Mouse (Mus musculus) hindbrain, embryonic 10.5 days (tissue): ENCODE data around the gene Gm10260. TPM values are rescaled to one million over a fixed set of nuclear protein-coding genes. Genes with fewer than 3 reads are reported as not detected.

Source experiments
- DNase-seq: peaks from one replicate; pipeline ENCODE4 v3.0.0-alpha.2; 2017; ENCODE audit warnings: low spot score
- H3K27ac ChIP-seq: fragments of 300-500 bp; sonication (generic); 2 replicates; pipeline ENCODE4 v1.5.1; 2016; ENCODE audit warnings: mild to moderate bottlenecking, moderate library complexity
- H3K27me3 ChIP-seq: fragments of 300-500 bp; sonication (generic); 2 replicates; pipeline ENCODE4 v1.6.1; 2016; ENCODE audit warnings: mild to moderate bottlenecking; ENCODE audit not compliant: poor library complexity, insufficient read depth, severe bottlenecking
- H3K36me3 ChIP-seq: fragments of 300-500 bp; sonication (generic); 2 replicates; pipeline ENCODE4 v1.6.1; 2016; ENCODE audit warnings: mild to moderate bottlenecking, moderate library complexity
- H3K4me1 ChIP-seq: fragments of 300-500 bp; sonication (generic); replicated peaks from 2 replicates; pipeline ENCODE4 v1.6.1; 2016; ENCODE audit warnings: mild to moderate bottlenecking
- H3K4me3 ChIP-seq: fragments of 300-500 bp; sonication (generic); 2 replicates; pipeline ENCODE4 v1.5.1; 2016; ENCODE audit warnings: mild to moderate bottlenecking, moderate library complexity
- H3K9me3 ChIP-seq: fragments of 300-500 bp; sonication (generic); 2 replicates; pipeline ENCODE4 v1.6.1; 2016; ENCODE audit warnings: mild to moderate bottlenecking, moderate library complexity
- WGBS: fragments of 180-500 bp; shearing (Covaris S2); methylation state at CpG from one replicate; pipeline ENCODE4 v1.1.7; 2016; 5-methylcytosine and 5-hydroxymethylcytosine counted together
- polyA plus RNA-seq: library from polyadenylated mRNA; unstranded; fragments of >200 nt; fragmentation: Nextera tagmentation; extraction: Ambion mirVana; gene quantifications from 2 replicates; pipeline ENCODE4 v1.2.1, GENCODE M21; 2016

The Gm10260 gene
- polyA plus RNA-seq, 1 experiment from 2014 or later = 3.7 TPM

DNA sequence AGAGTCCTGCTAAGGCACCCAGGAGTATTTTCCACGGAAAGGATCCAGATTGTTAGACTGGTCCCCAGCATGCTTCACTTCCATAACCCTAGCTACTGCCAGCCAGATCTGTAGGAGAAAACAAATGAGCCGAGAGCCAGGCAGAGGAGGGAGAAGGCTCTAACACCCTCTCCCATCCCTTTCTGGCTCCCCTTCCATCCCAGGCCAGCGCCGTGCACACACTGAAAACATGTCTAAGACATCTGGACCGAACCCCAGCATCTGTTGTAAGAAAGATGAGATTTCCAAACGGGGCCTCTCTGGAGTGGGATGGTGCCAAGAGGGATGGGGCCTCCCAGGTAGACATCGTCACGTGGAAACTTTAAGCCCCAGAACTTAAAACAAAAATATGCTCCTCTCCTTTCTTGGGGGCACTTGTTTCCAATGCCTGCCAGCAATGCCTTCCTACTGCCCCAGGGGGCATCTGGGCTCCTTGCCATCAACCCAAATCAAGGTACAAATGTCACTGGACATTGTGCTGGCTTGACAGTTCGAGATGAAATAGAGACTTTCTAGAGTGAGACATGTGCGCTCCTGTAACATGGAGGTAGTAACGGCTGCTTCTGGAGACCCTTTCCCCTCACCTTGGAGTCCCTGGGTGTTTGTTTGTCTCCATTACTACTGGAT lies 35.1 kb downstream of the Gm10260 start:
- Histone ChIP-seq H3K4me1 (peaks cover 11% of the 10 kb centered on the region), H3K4me3 (no peak overlapping the region), H3K9me3 (no peaks in the 10 kb centered on the region), H3K27me3 (no peaks in the 10 kb centered on the region), H3K36me3 (no peaks in the 10 kb centered on the region), H3K27ac (no peak overlapping the region; the same call in 1 of the 2 replicates)
- DNase-seq = no peak
- WGBS = 82% methylated on average over 11 of the region's 11 CpGs

DNA sequence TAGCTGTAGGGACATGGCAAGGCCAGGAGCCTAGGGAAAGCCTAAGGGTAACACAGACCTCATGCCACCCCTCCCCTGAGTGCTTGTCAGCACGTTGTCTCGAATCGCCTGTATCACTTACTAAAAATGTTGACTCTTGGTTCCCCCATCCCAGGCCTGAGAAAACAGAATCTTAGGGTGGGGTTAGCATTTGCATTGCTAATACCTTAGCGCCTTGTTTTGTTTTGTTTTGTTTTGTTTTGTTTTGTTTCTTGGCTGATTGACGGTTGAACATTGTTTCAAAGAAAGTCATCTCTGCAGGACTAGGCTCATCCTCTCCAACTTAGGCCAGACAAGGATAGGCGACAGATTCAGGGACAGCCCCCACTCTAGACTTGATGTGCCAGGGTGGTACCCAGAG lies 35.9 kb downstream of the Gm10260 start:
- H3K4me3 ChIP-seq = no peak overlapping the region
- no peaks in the 10 kb centered on the region for H3K9me3 ChIP-seq
- 36% methylated on average over 6 of the region's 6 CpGs for WGBS
- H3K27ac ChIP-seq = 0 out of 2 replicates have a peak overlapping the region, but pooled peaks have one; percentile 23
- no peak for DNase-seq
- H3K27me3 ChIP-seq = no peaks in the 10 kb centered on the region
- H3K4me1 ChIP-seq = peaks cover 11% of the 10 kb centered on the region
- H3K36me3 ChIP-seq = no peaks in the 10 kb centered on the region

DNA sequence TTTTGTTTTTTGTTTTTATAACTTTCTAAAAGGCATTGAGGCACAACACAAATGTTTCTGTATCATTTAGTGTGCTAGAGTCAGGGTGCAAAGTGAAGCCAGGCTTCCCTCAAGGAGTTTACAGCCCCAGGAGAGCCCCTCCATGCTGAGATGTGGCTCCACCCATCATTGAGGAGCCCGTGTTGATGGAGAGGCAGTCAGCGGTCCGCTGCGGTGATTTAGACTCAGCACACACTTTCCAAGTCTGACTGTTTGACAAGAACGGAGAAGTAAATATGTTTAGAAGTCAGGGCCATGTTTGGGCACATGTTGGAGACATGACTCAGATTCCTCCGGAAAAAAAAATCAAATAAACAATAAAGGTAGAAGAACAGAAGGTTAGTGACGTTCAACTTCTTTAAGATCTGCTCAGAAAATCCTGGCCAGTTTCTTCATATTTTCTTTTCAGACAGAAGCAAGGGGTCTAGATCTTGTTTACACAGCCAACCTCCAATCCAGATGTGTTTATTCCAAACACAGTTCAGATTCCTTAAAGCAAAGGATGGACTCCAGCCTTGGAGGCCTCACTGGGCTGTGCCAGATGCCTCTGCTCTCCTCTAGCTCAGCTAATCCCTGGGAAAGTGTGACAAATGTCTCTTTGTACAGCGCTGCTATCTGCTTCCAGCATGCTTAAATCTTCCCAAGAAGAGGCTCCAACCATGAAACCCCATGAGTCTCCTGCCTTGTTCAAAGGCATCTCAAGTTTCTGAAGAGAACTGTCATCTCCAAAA lies 47.7 kb downstream of the Gm10260 start:
- WGBS = 69% methylated on average over 8 of the region's 8 CpGs
- Histone ChIP-seq H3K4me1 (no peaks in the 10 kb centered on the region), H3K27me3 (no peaks in the 10 kb centered on the region), H3K9me3 (no peaks in the 10 kb centered on the region), H3K36me3 (no peaks in the 10 kb centered on the region), H3K4me3 (no peak overlapping the region), H3K27ac (no peak overlapping the region)
- no peak for DNase-seq

DNA sequence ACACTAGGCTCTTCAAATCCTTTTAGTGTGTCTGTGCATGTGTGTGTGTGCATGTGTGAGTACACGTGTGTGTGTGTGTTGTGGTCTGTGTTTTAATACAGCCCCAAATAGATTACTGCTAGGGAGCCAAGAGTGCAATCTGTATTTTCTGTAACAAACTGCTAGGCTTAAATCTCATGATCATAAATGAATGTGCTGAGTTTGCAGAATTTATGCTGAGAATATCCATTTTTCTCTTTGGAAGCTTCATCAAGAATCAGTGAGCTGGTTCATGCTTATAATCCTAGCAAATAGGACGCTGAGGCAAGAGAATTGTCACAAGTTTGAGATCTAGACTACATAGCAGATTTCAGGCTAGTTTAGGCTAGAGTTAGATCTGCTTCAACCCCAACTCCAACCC lies 48.9 kb downstream of the Gm10260 start:
- no peak overlapping the region for H3K4me3 ChIP-seq
- no peaks in the 10 kb centered on the region for H3K9me3 ChIP-seq
- WGBS = 88% methylated on average over 2 of the region's 2 CpGs
- no peaks in the 10 kb centered on the region for H3K36me3 ChIP-seq
- no peaks in the 10 kb centered on the region for H3K4me1 ChIP-seq
- no peak for DNase-seq
- no peak overlapping the region for H3K27ac ChIP-seq
- no peaks in the 10 kb centered on the region for H3K27me3 ChIP-seq
